Mouse (Mus musculus) heart, embryonic 11.5 days (tissue): ENCODE results near the gene Psrc1. TPM values are rescaled to one million over a fixed set of nuclear protein-coding genes. Genes with fewer than 3 reads are reported as not detected.

Source experiments
- ATAC-seq: fragments of 200-750 bp; cut with Nextera tagmentation; replicated peaks from 2 replicates; pipeline ENCODE4 v1.8.0; 2017; ENCODE audit warnings: moderate library complexity; ENCODE audit not compliant: insufficient number of reproducible peaks, low FRiP score, low TSS enrichment
- H3K27ac ChIP-seq: fragments of 300-500 bp; sonication (generic); 2 replicates; pipeline ENCODE4 v1.5.1; 2014; ENCODE audit warnings: mild to moderate bottlenecking, low read depth, low read length
- H3K27me3 ChIP-seq: fragments of 300-500 bp; sonication (generic); 2 replicates; pipeline ENCODE4 v1.6.1; 2014; ENCODE audit warnings: mild to moderate bottlenecking, low read length, mixed read lengths; ENCODE audit not compliant: control insufficient read depth, insufficient read depth
- H3K36me3 ChIP-seq: fragments of 300-500 bp; sonication (generic); 2 replicates; pipeline ENCODE4 v1.6.1; 2014; ENCODE audit warnings: mild to moderate bottlenecking, low read length, moderate library complexity, mixed read lengths; ENCODE audit not compliant: control insufficient read depth, insufficient read depth
- H3K4me1 ChIP-seq: fragments of 300-500 bp; sonication (generic); 2 replicates; pipeline ENCODE4 v1.6.1; 2014; ENCODE audit warnings: low read length; ENCODE audit not compliant: control insufficient read depth, insufficient read depth
- H3K4me2 ChIP-seq: fragments of 300-500 bp; sonication (generic); 2 replicates; pipeline ENCODE4 v1.6.1; 2014; ENCODE audit warnings: mild to moderate bottlenecking, moderate library complexity
- H3K4me3 ChIP-seq: fragments of 300-500 bp; sonication (generic); 2 replicates; pipeline ENCODE4 v1.5.1; 2014; ENCODE audit warnings: low read depth, low read length
- H3K9ac ChIP-seq: fragments of 300-500 bp; sonication (generic); 2 replicates; pipeline ENCODE4 v1.6.1; 2014; ENCODE audit warnings: mild to moderate bottlenecking, low read depth, low read length, moderate library complexity
- H3K9me3 ChIP-seq: fragments of 300-500 bp; sonication (generic); replicated peaks from 2 replicates; pipeline ENCODE4 v1.6.1; 2016; ENCODE audit warnings: low read length; ENCODE audit not compliant: control insufficient read depth
- WGBS: fragments of 180-500 bp; shearing (Covaris S2); extraction: QIAGEN DNeasy Blood & Tissue Kit; methylation state at CpG from one replicate; pipeline ENCODE4 v1.1.7; 2014; ENCODE audit not compliant: insufficient replicate concordance; 5-methylcytosine and 5-hydroxymethylcytosine counted together
- polyA plus RNA-seq: library from polyadenylated mRNA; unstranded; fragments of >200 nt; fragmentation: Nextera tagmentation; extraction: Ambion mirVana; gene quantifications from 2 replicates; pipeline ENCODE4 v1.2.1, GENCODE M21; 2014

Gene Psrc1
- polyA plus RNA-seq, 1 experiment from 2014 or later = 28.9 TPM

GRCm38 (mm10) chr3:108435701-108436379 lies 52.2 kb downstream of the Psrc1 start:
- H3K9me3 ChIP-seq = no peaks in the 10 kb centered on the region
- H3K9ac ChIP-seq = no peak overlapping the region
- ATAC-seq = no peak
- H3K36me3 ChIP-seq = peaks cover 29% of the 10 kb centered on the region
- no peaks in the 10 kb centered on the region for H3K27me3 ChIP-seq
- H3K4me1 ChIP-seq = no peaks in the 10 kb centered on the region
- H3K4me2 ChIP-seq = no peak overlapping the region
- 76% methylated on average over 17 of the region's 17 CpGs for WGBS
- no peak overlapping the region for H3K27ac ChIP-seq
- no peak overlapping the region for H3K4me3 ChIP-seq

GRCm38 (mm10) chr3:108436380-108436714 lies 52.7 kb downstream of the Psrc1 start:
- Histone ChIP-seq H3K4me3 (no peak overlapping the region), H3K9me3 (no peaks in the 10 kb centered on the region), H3K9ac (no peak overlapping the region), H3K4me2 (no peak overlapping the region), H3K27ac (no peak overlapping the region), H3K4me1 (no peaks in the 10 kb centered on the region), H3K27me3 (no peaks in the 10 kb centered on the region), H3K36me3 (peaks cover 27% of the 10 kb centered on the region)
- no peak for ATAC-seq
- whole genome bisulfite sequencing = 89% methylated on average over 7 of the region's 7 CpGs

Other genes starting within 250 kb of the Psrc1 start
- 91.3 and 102 TPM in 2 replicates for gene Gnai3, start 237.7 kb upstream of the Psrc1 start, polyA plus RNA-seq
- gene Gpr61, start 229.0 kb upstream of the Psrc1 start, polyA plus RNA-seq = 0.13 and 0.16 TPM in 2 replicates
- gene Amigo1, start 197.5 kb upstream of the Psrc1 start, polyA plus RNA-seq = 1.3 and 1.9 TPM in 2 replicates
- gene Cyb561d1, start 182.6 kb upstream of the Psrc1 start, polyA plus RNA-seq = 1.7 and 2.0 TPM in 2 replicates
- 7.1 and 8.4 TPM in 2 replicates for gene Atxn7l2, start 172.9 kb upstream of the Psrc1 start, polyA plus RNA-seq
- 1.0 and 1.1 TPM in 2 replicates for gene Sypl2, start 157.2 kb upstream of the Psrc1 start, polyA plus RNA-seq
- gene Psma5, start 126.9 kb upstream of the Psrc1 start, polyA plus RNA-seq = 242 TPM in 2 replicates
- 20.2 and 28.7 TPM in 2 replicates for gene Sort1, start 99.8 kb upstream of the Psrc1 start, polyA plus RNA-seq
- gene Mybphl, start 18.9 kb upstream of the Psrc1 start, polyA plus RNA-seq = 70.4 and 77.2 TPM in 2 replicates
- 3.1 and 3.7 TPM in 2 replicates for gene Celsr2, start 31.7 kb downstream of the Psrc1 start, polyA plus RNA-seq
- gene Sars, start 61.4 kb downstream of the Psrc1 start, polyA plus RNA-seq = 103 and 114 TPM in 2 replicates
- not detected in 2 replicates for gene 1700013F07Rik, start 150.3 kb downstream of the Psrc1 start, polyA plus RNA-seq
- 0.59 and 0.63 TPM in 2 replicates for gene 5330417C22Rik, start 152.7 kb downstream of the Psrc1 start, polyA plus RNA-seq
- 31.7 and 34.6 TPM in 2 replicates for gene Tmem167b, start 178.6 kb downstream of the Psrc1 start, polyA plus RNA-seq
- 25.4 and 31.8 TPM in 2 replicates for gene Taf13, start 187.9 kb downstream of the Psrc1 start, polyA plus RNA-seq
- gene Wdr47, start 207.4 kb downstream of the Psrc1 start, polyA plus RNA-seq = 7.5 and 8.9 TPM in 2 replicates